Mouse (Mus musculus) myocyte (in vitro differentiated cells): ENCODE measurements at regions not wholly inside any gene's neighbourhood (a gene's known extent, or its start where the extent isn't known, plus 50 kb on each side); places are given as distances from the start of the nearest gene placed in this dataset.

Source experiments
- H3K27me3 ChIP-seq: one replicate; pipeline ENCODE4 v1.6.1; 2011; ENCODE audit not compliant: control insufficient read depth, insufficient read depth, insufficient read length
- H3K36me3 ChIP-seq: one replicate; pipeline ENCODE4 v1.6.1; 2011; ENCODE audit not compliant: control insufficient read depth, insufficient read depth
- H3K4me2 ChIP-seq: one replicate; pipeline ENCODE4 v1.6.1; 2011; ENCODE audit warnings: low read depth, control low read depth
- H3K4me3 ChIP-seq: one replicate; pipeline ENCODE4 v1.5.1; 2011; ENCODE audit warnings: mild to moderate bottlenecking, control low read depth, moderate library complexity
- H3K79me2 ChIP-seq: one replicate; pipeline ENCODE4 v1.6.1; 2011; ENCODE audit not compliant: control insufficient read depth, insufficient read depth
- H3ac ChIP-seq: one replicate; pipeline ENCODE4 v1.6.1; 2011; ENCODE audit not compliant: control insufficient read depth, insufficient read length
- CEBPB ChIP-seq: IDR thresholded peaks from 2 replicates; pipeline ENCODE4 v1.6.1; 2011; ENCODE audit warnings: mild to moderate bottlenecking, moderate library complexity; ENCODE audit not compliant: poor library complexity, insufficient read depth, severe bottlenecking
- E2F4 ChIP-seq: IDR thresholded peaks from one replicate; pipeline ENCODE4 v1.6.1; 2011; ENCODE audit warnings: mild to moderate bottlenecking, control low read depth, moderate library complexity; ENCODE audit not compliant: insufficient read depth
- MAX ChIP-seq: IDR thresholded peaks from one replicate; pipeline ENCODE4 v1.6.1; 2011; ENCODE audit warnings: low read depth, mild to moderate bottlenecking, control low read depth
- MYOD1 ChIP-seq, 3 experiments: IDR thresholded peaks; one replicate each; pipeline ENCODE4 v1.6.1; 2011; ENCODE audit warnings: control low read depth in 2 of 3, low read depth in 2 of 3, mild to moderate bottlenecking in 2 of 3, moderate library complexity in 1 of 3; ENCODE audit not compliant: insufficient read length in 2 of 3, control insufficient read depth in 1 of 3
- MYOG ChIP-seq, 3 experiments: IDR thresholded peaks; one replicate each; pipeline ENCODE4 v1.6.1; 2011; ENCODE audit warnings: control low read depth in 2 of 3, low read depth in 2 of 3, mild to moderate bottlenecking in 2 of 3; ENCODE audit not compliant: insufficient read length in 2 of 3, control insufficient read depth in 1 of 3, insufficient read depth in 1 of 3
- POLR2A ChIP-seq: IDR thresholded peaks from one replicate; pipeline ENCODE4 v1.6.1; 2011; ENCODE audit warnings: low read depth, mild to moderate bottlenecking, control low read depth, moderate library complexity; ENCODE audit not compliant: insufficient read length
- POLR2AphosphoS2 ChIP-seq: IDR thresholded peaks from one replicate; pipeline ENCODE4 v1.6.1; 2011; ENCODE audit warnings: low read depth, control low read depth; ENCODE audit not compliant: insufficient read length
- REST ChIP-seq: IDR thresholded peaks from one replicate; pipeline ENCODE4 v1.6.1; 2011; ENCODE audit warnings: mild to moderate bottlenecking, control low read depth, moderate library complexity; ENCODE audit not compliant: insufficient read depth, insufficient read length
- SRF ChIP-seq: IDR thresholded peaks from one replicate; pipeline ENCODE4 v1.6.1; 2011; ENCODE audit warnings: low read depth; ENCODE audit not compliant: control insufficient read depth, insufficient read length
- TCF12 ChIP-seq: IDR thresholded peaks from one replicate; pipeline ENCODE4 v1.6.1; 2011; ENCODE audit warnings: mild to moderate bottlenecking, control low read depth; ENCODE audit not compliant: poor library complexity, insufficient read depth, severe bottlenecking
- TCF3 ChIP-seq: IDR thresholded peaks from one replicate; pipeline ENCODE4 v1.6.1; 2011; ENCODE audit warnings: low read depth, control low read depth; ENCODE audit not compliant: insufficient read length
- USF1 ChIP-seq: IDR thresholded peaks from one replicate; pipeline ENCODE4 v1.6.1; 2011; ENCODE audit warnings: low read depth, mild to moderate bottlenecking, control low read depth, moderate library complexity

- Histone ChIP-seq H3ac (no peak overlapping the region), H3K27me3 (no peaks in the 10 kb centered on the region), H3K36me3 (no peaks in the 10 kb centered on the region), H3K4me3 (no peak overlapping the region), H3K4me2 (no peak overlapping the region), H3K79me2 (no peaks in the 10 kb centered on the region)
- TF ChIP-seq POLR2A (no peak), USF1 (no peak), MYOD1 (IDR thresholded peaks at IDR 0.05; ENCODE audit: control insufficient read depth in 1 of 3, insufficient read length in 2 of 3, low read depth in 2 of 3) (no peak), REST (no peak), MAX (no peak), CEBPB (no peak), SRF (no peak)
Observed at GRCm38 (mm10) chr13:116243272-116243784, 66.2 kb downstream of the Isl1 start.

DNA sequence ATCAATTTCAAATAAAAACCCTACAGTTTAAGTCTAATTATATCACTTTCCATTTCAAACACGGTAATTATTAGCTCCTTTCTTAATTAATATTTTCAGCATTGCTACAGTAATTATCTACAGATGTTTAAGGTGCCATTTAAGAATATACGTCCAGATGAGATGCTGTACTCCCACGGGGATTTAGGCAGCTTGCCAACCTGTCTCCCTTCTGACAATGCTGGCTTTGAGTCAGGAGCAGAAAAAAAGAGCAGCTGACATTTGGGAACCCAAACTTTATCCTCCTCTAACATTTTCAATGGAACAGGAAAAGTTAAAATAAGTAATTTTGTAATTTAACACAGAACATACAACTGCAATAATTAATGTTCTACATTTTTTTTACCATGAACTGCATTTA, 94.4 kb downstream of the Isl1 start:
- H3K27me3 ChIP-seq: no peaks in the 10 kb centered on the region
- H3K4me2 ChIP-seq: no peak overlapping the region
- no peaks in the 10 kb centered on the region for H3K79me2 ChIP-seq
- TF ChIP-seq POLR2A: no peak
- no peak for TF ChIP-seq TCF3
- TF ChIP-seq MAX: no peak
- TF ChIP-seq USF1: no peak
- no peak for TF ChIP-seq POLR2AphosphoS2
- TF ChIP-seq TCF12: no peak
- no peak for TF ChIP-seq MYOG (IDR thresholded peaks at IDR 0.05; ENCODE audit: control insufficient read depth in 1 of 3, insufficient read depth in 1 of 3, insufficient read length in 2 of 3, low read depth in 2 of 3)
- no peak for TF ChIP-seq SRF
- no peak for TF ChIP-seq CEBPB
- TF ChIP-seq REST: no peak
- no peaks in the 10 kb centered on the region for H3K36me3 ChIP-seq
- no peak overlapping the region for H3K4me3 ChIP-seq
- no peak overlapping the region for H3ac ChIP-seq

DNA sequence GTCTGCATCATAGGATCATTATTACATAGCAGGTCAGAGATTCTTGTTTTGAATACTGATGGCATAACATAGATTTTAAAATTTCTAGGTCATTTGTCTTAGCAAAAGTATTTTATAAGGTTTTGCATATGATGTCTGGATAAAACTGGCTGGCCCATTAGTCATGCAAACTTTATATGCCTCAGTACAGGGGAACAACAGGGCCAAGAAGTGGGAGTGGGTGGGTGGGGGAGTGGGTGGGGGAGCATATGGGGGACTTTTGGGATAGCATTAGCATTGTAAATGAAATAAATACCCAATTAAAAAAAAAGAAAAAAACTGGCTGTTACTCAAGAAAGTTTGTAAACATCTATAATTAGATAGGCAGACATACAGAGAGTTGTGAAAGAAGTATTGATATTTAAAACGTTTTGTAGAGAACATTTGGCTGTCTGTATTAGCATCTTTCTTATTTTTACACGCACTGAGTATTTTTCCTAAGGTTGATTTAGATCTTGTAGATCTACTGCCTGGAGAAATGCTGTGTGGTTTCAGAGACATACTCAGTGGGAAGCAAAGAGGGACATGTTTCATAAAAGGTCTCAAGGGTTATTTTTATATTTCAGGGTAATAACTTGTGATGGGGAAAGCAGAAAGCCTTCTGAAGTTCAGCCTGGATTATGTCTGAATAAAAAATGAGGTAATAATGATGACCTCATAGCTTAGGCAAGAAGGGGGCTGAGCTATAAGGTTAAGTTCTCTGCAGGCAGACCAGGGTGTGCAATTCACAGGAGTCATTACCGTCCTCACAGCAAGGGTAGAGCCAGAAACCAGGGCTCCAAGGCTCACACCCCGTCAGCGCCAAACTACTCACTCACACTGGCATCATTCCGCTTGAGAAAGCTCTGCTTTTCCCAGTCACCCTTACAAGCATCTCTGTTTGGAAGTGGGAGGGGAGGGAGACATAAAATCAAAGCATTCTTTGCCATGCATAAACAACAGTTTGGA, 95.4 kb downstream of the Isl1 start:
- H3K4me2 ChIP-seq: no peak overlapping the region
- TF ChIP-seq MYOD1 (IDR thresholded peaks at IDR 0.05; ENCODE audit: control insufficient read depth in 1 of 3, insufficient read length in 2 of 3, low read depth in 2 of 3) (no peak), CEBPB (no peak), POLR2AphosphoS2 (no peak)
- no peaks in the 10 kb centered on the region for H3K27me3 ChIP-seq
- no peaks in the 10 kb centered on the region for H3K79me2 ChIP-seq
- H3ac ChIP-seq: no peak overlapping the region
- H3K4me3 ChIP-seq: no peak overlapping the region
- no peaks in the 10 kb centered on the region for H3K36me3 ChIP-seq

- Histone ChIP-seq H3K79me2 (no peaks in the 10 kb centered on the region), H3ac (no peak overlapping the region), H3K36me3 (no peaks in the 10 kb centered on the region), H3K27me3 (no peaks in the 10 kb centered on the region), H3K4me2 (peak overlapping the region; percentile 81), H3K4me3 (peak overlapping the region; percentile 17)
- no peak for TF ChIP-seq MYOG (IDR thresholded peaks at IDR 0.05; ENCODE audit: control insufficient read depth in 1 of 3, insufficient read depth in 1 of 3, insufficient read length in 2 of 3, low read depth in 2 of 3)
- TF ChIP-seq USF1: no peak
- TF ChIP-seq TCF12: no peak
- TF ChIP-seq CEBPB: no peak
- TF ChIP-seq MYOD1 (IDR thresholded peaks at IDR 0.05; ENCODE audit: control insufficient read depth in 1 of 3, insufficient read length in 2 of 3, low read depth in 2 of 3): no peak
- no peak for TF ChIP-seq REST
- TF ChIP-seq POLR2AphosphoS2: no peak
- no peak for TF ChIP-seq TCF3
- no peak for TF ChIP-seq E2F4
- TF ChIP-seq MAX: no peak
- no peak for TF ChIP-seq SRF
- TF ChIP-seq POLR2A: no peak
Observed at GRCm38 (mm10) chr13:116201177-116201920, 108.1 kb downstream of the Isl1 start.
